Mouse (Mus musculus) intestine, embryonic 15.5 days (tissue): ENCODE measurements around the gene H2al1c. TPM values are rescaled to one million over a fixed set of nuclear protein-coding genes. Genes with fewer than 3 reads are reported as not detected.
A peak's percentile ranks its signal among the peaks of the same experiment; 100 is the strongest.
"Not testable (repeated sequence)": the region's sequence is repeated elsewhere in the genome, so short reads cannot be mapped to it uniquely, and the experiment has no call there.

Experiments used
- ATAC-seq: fragments of 200-750 bp; cut with Nextera tagmentation; 2 replicates; pipeline ENCODE4 v1.8.0; 2017; ENCODE audit warnings: moderate TSS enrichment, moderate library complexity
- H3K27ac ChIP-seq: fragments of 300-500 bp; sonication (generic); 2 replicates; pipeline ENCODE4 v1.5.1; 2015; ENCODE audit warnings: mild to moderate bottlenecking, inconsistent platforms
- H3K27me3 ChIP-seq: fragments of 300-500 bp; sonication (generic); replicated peaks from 2 replicates; pipeline ENCODE4 v1.6.1; 2015; ENCODE audit warnings: inconsistent platforms
- H3K36me3 ChIP-seq: fragments of 300-500 bp; sonication (generic); 2 replicates; pipeline ENCODE4 v1.6.1; 2015; ENCODE audit warnings: inconsistent platforms
- H3K4me1 ChIP-seq: fragments of 300-500 bp; sonication (generic); replicated peaks from 2 replicates; pipeline ENCODE4 v1.6.1; 2015; ENCODE audit warnings: inconsistent platforms
- H3K4me2 ChIP-seq: fragments of 300-500 bp; sonication (generic); replicated peaks from 2 replicates; pipeline ENCODE4 v1.6.1; 2015; ENCODE audit warnings: mild to moderate bottlenecking, inconsistent platforms
- H3K4me3 ChIP-seq: fragments of 300-500 bp; sonication (generic); replicated peaks from 2 replicates; pipeline ENCODE4 v1.5.1; 2015; ENCODE audit warnings: inconsistent platforms
- H3K9ac ChIP-seq: fragments of 300-500 bp; sonication (generic); 2 replicates; pipeline ENCODE4 v1.6.1; 2015; ENCODE audit warnings: inconsistent platforms
- H3K9me3 ChIP-seq: fragments of 300-500 bp; sonication (generic); 2 replicates; pipeline ENCODE4 v1.6.1; 2016; ENCODE audit warnings: inconsistent platforms
- WGBS: fragments of 180-500 bp; shearing (Covaris S2); methylation state at CpG from one replicate; pipeline ENCODE4 v1.1.7; 2015; 5-methylcytosine and 5-hydroxymethylcytosine counted together
- polyA plus RNA-seq: library from polyadenylated mRNA; unstranded; fragments of >200 nt; fragmentation: Nextera tagmentation; extraction: Ambion mirVana; gene quantifications from 2 replicates; pipeline ENCODE4 v1.2.1, GENCODE M21; 2015

Gene H2al1c
- not detected in 2 replicates for polyA plus RNA-seq

- 82% methylated on average over 2 of the region's 6 CpGs for WGBS
- H3K9ac ChIP-seq, H3K27me3 ChIP-seq, H3K4me2 ChIP-seq, H3K4me3 ChIP-seq, H3K4me1 ChIP-seq, ATAC-seq, H3K36me3 ChIP-seq, H3K27ac ChIP-seq, H3K9me3 ChIP-seq: not testable (repeated sequence)
Measured at GRCm38 (mm10) chrX:11305355-11305754, at the start of gene H2al1c. TSS of gene H2al1c (plus strand) at chrX:11305655.

GRCm38 (mm10) chrX:11264918-11265317, 40.5 kb upstream of the H2al1c start:
- H3K27me3 ChIP-seq: no peaks in the 10 kb centered on the region
- H3K9me3 ChIP-seq: no peaks in the 10 kb centered on the region
- no peaks in the 10 kb centered on the region for H3K36me3 ChIP-seq
- 64% methylated on average over 8 of the region's 8 CpGs for WGBS
- ATAC-seq: no peak
- H3K4me2 ChIP-seq: no peak overlapping the region
- no peak overlapping the region for H3K27ac ChIP-seq
- no peak overlapping the region for H3K9ac ChIP-seq
- H3K4me3 ChIP-seq: no peak overlapping the region
- no peaks in the 10 kb centered on the region for H3K4me1 ChIP-seq

- no peak overlapping the region for H3K9ac ChIP-seq
Measured at GRCm38 (mm10) chrX:11267791-11268190, 37.7 kb upstream of the H2al1c start.

GRCm38 (mm10) chrX:11269074-11269473, 36.4 kb upstream of the H2al1c start:
- no peak overlapping the region for H3K9ac ChIP-seq
- H3K4me1 ChIP-seq: no peaks in the 10 kb centered on the region
- no peaks in the 10 kb centered on the region for H3K9me3 ChIP-seq
- H3K4me2 ChIP-seq: no peak overlapping the region
- no peak for ATAC-seq
- WGBS: 83% methylated on average over 3 of the region's 3 CpGs
- no peaks in the 10 kb centered on the region for H3K36me3 ChIP-seq
- no peak overlapping the region for H3K27ac ChIP-seq
- no peaks in the 10 kb centered on the region for H3K27me3 ChIP-seq
- H3K4me3 ChIP-seq: no peak overlapping the region

More at GRCm38 (mm10) chrX:11267791-11268190, 37.7 kb upstream of the H2al1c start:
- Histone ChIP-seq H3K4me1 (no peaks in the 10 kb centered on the region), H3K4me2 (no peak overlapping the region), H3K27me3 (no peaks in the 10 kb centered on the region), H3K27ac (0 out of 2 replicates have a peak overlapping the region, but pooled peaks have one; percentile 17), H3K9me3 (no peaks in the 10 kb centered on the region), H3K36me3 (no peaks in the 10 kb centered on the region), H3K4me3 (no peak overlapping the region)
- ATAC-seq: peak; percentile 41; the same call in 1 of the 2 replicates
- WGBS: 45% methylated on average over 7 of the region's 7 CpGs

DNA sequence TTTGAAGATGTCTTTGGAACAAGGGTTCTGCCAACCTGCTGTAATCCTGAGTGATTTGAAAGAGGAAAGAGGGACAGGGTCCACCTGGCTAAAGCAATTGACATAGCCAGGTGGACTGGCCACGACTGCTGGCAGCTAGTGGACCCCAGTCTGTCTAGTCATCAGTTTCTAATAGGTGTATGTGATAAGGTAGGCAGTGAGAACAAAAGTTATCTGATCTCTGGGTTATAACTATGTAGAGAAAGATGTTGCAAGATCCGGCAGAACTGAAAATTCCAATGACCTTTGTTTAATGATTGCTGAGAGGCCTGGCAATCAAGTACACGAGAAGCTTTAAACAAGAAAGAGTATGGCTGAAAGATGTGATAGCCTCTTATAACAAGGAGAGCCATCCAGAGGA, 32.3 kb upstream of the H2al1c start:
- Histone ChIP-seq H3K9ac (no peak overlapping the region), H3K4me1 (no peaks in the 10 kb centered on the region), H3K36me3 (no peaks in the 10 kb centered on the region), H3K4me2 (no peak overlapping the region), H3K9me3 (no peaks in the 10 kb centered on the region), H3K27me3 (no peaks in the 10 kb centered on the region), H3K4me3 (no peak overlapping the region), H3K27ac (no peak overlapping the region)
- WGBS: 58% methylated on average over 3 of the region's 3 CpGs
- peak; percentile 47; the same call in 1 of the 2 replicates for ATAC-seq

DNA sequence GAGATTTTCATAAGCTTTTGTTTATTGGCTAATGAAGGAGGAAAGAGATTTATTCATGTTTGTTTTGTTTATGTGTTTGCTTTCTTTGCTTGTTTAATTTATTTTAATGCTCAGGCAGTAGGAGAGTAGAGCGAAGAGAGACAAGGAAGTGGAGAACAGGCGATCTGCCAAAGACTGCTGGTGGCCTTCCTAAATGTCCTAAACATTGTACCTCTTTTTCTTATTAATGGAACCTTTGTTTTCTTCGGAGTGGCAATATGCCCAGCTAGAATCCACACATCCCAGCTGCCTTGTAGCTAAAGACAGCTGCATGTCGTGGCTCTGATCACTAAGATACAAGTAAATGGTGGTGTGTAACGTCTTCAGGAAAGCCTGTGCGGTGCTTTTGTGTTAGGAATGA, 28.4 kb upstream of the H2al1c start:
- no peak overlapping the region for H3K4me3 ChIP-seq
- H3K4me1 ChIP-seq: no peaks in the 10 kb centered on the region
- no peaks in the 10 kb centered on the region for H3K36me3 ChIP-seq
- H3K4me2 ChIP-seq: no peak overlapping the region
- no peak for ATAC-seq
- H3K9ac ChIP-seq: no peak overlapping the region
- no peaks in the 10 kb centered on the region for H3K9me3 ChIP-seq
- H3K27ac ChIP-seq: no peak overlapping the region
- H3K27me3 ChIP-seq: no peaks in the 10 kb centered on the region
- WGBS: 67% methylated on average over 6 of the region's 6 CpGs

- Histone ChIP-seq H3K4me2 (no peak overlapping the region), H3K36me3 (no peaks in the 10 kb centered on the region)
Measured at GRCm38 (mm10) chrX:11280741-11281140, 24.7 kb upstream of the H2al1c start.

GRCm38 (mm10) chrX:11288306-11288882, 17.1 kb upstream of the H2al1c start:
- peak; percentile 25; the same call in 1 of the 2 replicates for ATAC-seq
- H3K9me3 ChIP-seq: no peaks in the 10 kb centered on the region
- H3K36me3 ChIP-seq: no peaks in the 10 kb centered on the region
- H3K27me3 ChIP-seq: no peaks in the 10 kb centered on the region; the same call in 1 of the 2 replicates
- peaks cover 5% of the 10 kb centered on the region; the same call in 1 of the 2 replicates for H3K4me1 ChIP-seq
- no peak overlapping the region for H3K27ac ChIP-seq
- 46% methylated on average over 14 of the region's 14 CpGs for WGBS
- no peak overlapping the region for H3K4me3 ChIP-seq
- H3K4me2 ChIP-seq: no peak overlapping the region
- H3K9ac ChIP-seq: no peak overlapping the region

More at GRCm38 (mm10) chrX:11280741-11281140, 24.7 kb upstream of the H2al1c start:
- Histone ChIP-seq H3K27me3 (no peaks in the 10 kb centered on the region), H3K4me3 (no peak overlapping the region), H3K4me1 (no peaks in the 10 kb centered on the region), H3K27ac (no peak overlapping the region), H3K9me3 (no peaks in the 10 kb centered on the region), H3K9ac (no peak overlapping the region)
- WGBS: 74% methylated on average over 2 of the region's 2 CpGs
- ATAC-seq: no peak

DNA sequence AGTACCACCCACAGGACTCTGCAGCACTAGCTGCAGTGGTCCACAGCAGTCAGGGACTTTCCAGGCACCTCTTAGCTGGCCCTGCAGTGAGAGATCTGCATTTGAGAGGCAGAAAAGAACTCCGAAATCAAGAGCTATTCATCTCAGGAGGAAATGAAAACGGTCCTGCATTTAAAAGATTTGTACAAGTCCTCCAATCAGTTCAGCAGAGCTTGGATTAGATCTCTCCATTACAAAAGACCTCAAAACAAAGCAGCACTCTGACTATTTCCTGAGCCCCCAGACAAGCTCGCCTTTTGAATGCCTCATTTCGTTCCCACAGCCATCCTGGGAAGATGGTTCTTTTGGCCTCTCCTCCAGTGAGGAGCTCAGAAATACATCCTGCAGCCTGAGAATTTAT, 16.2 kb upstream of the H2al1c start:
- Histone ChIP-seq H3K36me3 (no peaks in the 10 kb centered on the region), H3K9ac (no peak overlapping the region), H3K27ac (no peak overlapping the region), H3K4me1 (peaks cover 5% of the 10 kb centered on the region; the same call in 1 of the 2 replicates), H3K4me2 (no peak overlapping the region), H3K9me3 (no peaks in the 10 kb centered on the region), H3K4me3 (no peak overlapping the region), H3K27me3 (no peaks in the 10 kb centered on the region; the same call in 1 of the 2 replicates)
- 80% methylated on average over 4 of the region's 4 CpGs for WGBS
- ATAC-seq: no peak

- not testable (repeated sequence) for H3K9me3 ChIP-seq, H3K36me3 ChIP-seq, H3K27ac ChIP-seq, H3K4me2 ChIP-seq, H3K9ac ChIP-seq, H3K4me3 ChIP-seq, H3K27me3 ChIP-seq, ATAC-seq, H3K4me1 ChIP-seq
- whole genome bisulfite sequencing: no CpG with 5 or more reads among the region's 3 CpGs
Measured at GRCm38 (mm10) chrX:11298957-11299356, 6.5 kb upstream of the H2al1c start, which contains the start of gene H2al1a. TSS of gene H2al1a (plus strand) at chrX:11299257.

DNA sequence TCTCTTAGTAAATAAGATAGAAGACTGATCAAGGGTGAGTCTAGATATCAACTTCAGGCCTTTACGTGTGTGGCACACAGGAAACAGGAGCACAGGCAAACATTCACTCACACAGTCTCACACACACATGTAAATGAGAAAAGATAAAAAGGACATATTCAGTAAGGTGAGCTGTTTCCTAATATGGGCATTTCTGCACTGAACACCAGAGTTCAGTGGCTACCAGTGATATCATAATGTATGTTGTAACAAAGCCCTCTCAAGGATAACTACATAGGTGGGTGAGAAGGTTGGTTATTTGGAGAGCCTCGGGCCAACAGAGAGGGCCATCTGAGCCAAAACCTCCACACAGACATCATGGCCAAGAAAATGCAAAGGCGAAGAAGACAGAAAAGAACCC, 3.3 kb upstream of the H2al1c start, which contains the start of gene H2al1b:
H2al1b (plus strand) TSS at position 301 of the 400 bp plus-strand sequence.
- H3K36me3 ChIP-seq, H3K4me1 ChIP-seq, H3K9ac ChIP-seq, H3K4me2 ChIP-seq, H3K27me3 ChIP-seq, H3K4me3 ChIP-seq, H3K27ac ChIP-seq, ATAC-seq, H3K9me3 ChIP-seq: not testable (repeated sequence)
- WGBS: 82% methylated on average over 1 of the region's 3 CpGs

- not testable (repeated sequence) for H3K9ac ChIP-seq, H3K4me2 ChIP-seq, H3K4me1 ChIP-seq, ATAC-seq, H3K9me3 ChIP-seq, H3K4me3 ChIP-seq, H3K27ac ChIP-seq, H3K36me3 ChIP-seq, H3K27me3 ChIP-seq
- no CpG with 5 or more reads among the region's 6 CpGs for WGBS
Measured at GRCm38 (mm10) chrX:11308524-11308923, 3.1 kb downstream of the H2al1c start, which contains the start of gene H2al1d. TSS of gene H2al1d (plus strand) at chrX:11308824.

GRCm38 (mm10) chrX:11311634-11312033, 6.2 kb downstream of the H2al1c start, which contains the start of gene H2al1e:
TSS of gene H2al1e (plus strand) at chrX:11311934.
- not testable (repeated sequence) for ATAC-seq, H3K27ac ChIP-seq, H3K36me3 ChIP-seq, H3K9me3 ChIP-seq, H3K4me2 ChIP-seq, H3K27me3 ChIP-seq, H3K4me3 ChIP-seq, H3K4me1 ChIP-seq, H3K9ac ChIP-seq
- no CpG with 5 or more reads among the region's 3 CpGs for WGBS
